Mouse (Mus musculus) MEL (cell line): Measurements from ENCODE around the gene Tagap.
"Not testable (repeated sequence)": the region's sequence is repeated elsewhere in the genome, so short reads cannot be mapped to it uniquely, and the experiment has no call there.

Source experiments
- CTCF ChIP-seq, 3 experiments: IDR thresholded peaks in 2 of 3; conservative IDR thresholded peaks in 1 of 3; 2 replicates each; pipeline ENCODE4 v1.5.1; 2011 to 2012; ENCODE audit warnings: low read length in 3 of 3, low read depth in 2 of 3, mild to moderate bottlenecking in 2 of 3, improper control_type of control experiment in 1 of 3, inconsistent platforms in 1 of 3, mixed read lengths in 1 of 3, moderate library complexity in 1 of 3; ENCODE audit not compliant: control insufficient read depth in 1 of 3, insufficient read depth in 1 of 3, poor library complexity in 1 of 3, severe bottlenecking in 1 of 3
- ZNF384 ChIP-seq: IDR thresholded peaks from 2 replicates; pipeline ENCODE4 v1.6.1; 2012; ENCODE audit warnings: low read depth, mild to moderate bottlenecking, inconsistent platforms, low read length, improper control_type of control experiment

DNA sequence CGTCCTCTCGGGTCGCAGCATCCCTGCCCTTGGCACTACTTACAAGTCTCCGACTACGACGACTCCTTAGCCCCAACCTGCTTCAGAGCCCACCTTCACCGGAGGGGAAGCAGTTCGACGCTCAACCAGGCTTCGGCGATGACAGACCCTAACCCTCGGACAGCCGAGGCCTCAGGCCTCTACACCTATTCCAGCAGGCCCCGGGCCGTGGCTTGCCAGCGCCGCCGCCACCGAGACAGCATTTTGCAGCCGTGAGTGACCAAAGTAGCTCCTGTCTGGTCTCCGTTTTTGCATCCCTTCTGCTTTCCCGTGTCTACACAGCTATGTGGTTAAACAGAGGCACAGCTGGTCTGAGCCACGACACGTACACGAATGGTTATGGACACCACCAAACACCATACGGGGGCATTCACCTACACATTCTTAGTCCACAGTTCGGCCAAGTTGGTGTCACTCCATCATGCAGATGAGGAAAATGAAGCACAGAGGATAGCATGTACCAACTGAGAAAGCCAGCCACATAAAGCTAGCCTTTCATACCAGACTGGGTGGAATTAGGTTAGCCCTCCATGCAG, 20.3 kb downstream of the Tagap start:
- not testable (repeated sequence) for TF ChIP-seq CTCF (IDR thresholded peaks at IDR 0.05 in 2 of 3, conservative IDR thresholded peaks at IDR 0.05 in 1 of 3; ENCODE audit: control insufficient read depth in 1 of 3, insufficient read depth in 1 of 3, low read depth in 2 of 3, low read length in 3 of 3, poor library complexity in 1 of 3, severe bottlenecking in 1 of 3); ZNF384
